Mouse (Mus musculus) stomach, postnatal 0 days (tissue): ENCODE results near the gene Mecom.

Source experiments
- CTCF ChIP-seq: IDR thresholded peaks from 2 replicates; pipeline ENCODE4 v1.5.1; 2016; ENCODE audit warnings: antibody characterized with exemption, low read depth, mild to moderate bottlenecking, moderate library complexity
- EP300 ChIP-seq: optimal IDR thresholded peaks from 2 replicates; pipeline ENCODE3; 2016; ENCODE audit warnings: antibody characterized with exemption

- no peak for TF ChIP-seq CTCF
- no peak for TF ChIP-seq EP300
These were observed 567.3 kb downstream of the Mecom start for GRCm38 (mm10) chr3:29980531-29980930.
